Mouse (Mus musculus): ENCODE measurements around the gene Scfd2.

DNA sequence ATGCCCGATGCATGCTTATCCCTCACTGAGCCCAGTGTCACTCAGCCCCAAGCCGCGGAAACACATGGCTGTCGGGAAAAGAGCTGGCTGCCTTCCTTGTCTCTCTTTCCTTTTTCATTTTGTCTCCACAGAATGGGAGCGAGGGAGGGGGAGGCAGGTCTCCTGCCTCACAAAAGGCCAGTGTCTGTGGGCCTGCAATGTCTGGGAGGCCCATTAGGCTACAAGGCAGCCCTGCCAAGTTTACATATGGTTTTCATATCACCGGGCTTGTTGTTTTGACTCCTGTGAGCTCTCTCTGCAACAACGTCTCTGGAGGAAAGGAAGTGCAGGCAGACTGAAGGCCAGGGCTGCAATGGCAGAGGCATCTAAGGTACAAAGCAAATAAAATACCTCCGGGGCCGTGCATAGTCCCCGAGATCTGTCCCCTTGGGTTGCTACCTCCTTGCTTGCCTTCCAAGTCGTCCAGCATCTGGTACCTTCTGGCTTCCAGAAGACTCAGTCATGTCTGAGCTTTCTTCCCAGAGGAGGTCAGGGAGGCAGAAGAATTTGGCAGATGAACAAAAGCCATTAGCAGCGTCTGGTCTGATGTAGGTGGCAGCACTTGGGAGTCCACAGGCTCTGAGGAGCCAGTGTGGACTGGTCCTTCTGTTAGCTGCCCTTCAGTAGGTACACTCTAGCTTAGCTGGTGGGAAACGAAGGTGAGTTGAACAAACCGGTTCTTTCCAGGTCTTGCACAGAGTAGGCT lies 355.9 kb downstream of the Scfd2 start:
- no peak for TF ChIP-seq CTCF (IDR thresholded peaks at IDR 0.05; ENCODE audit: low read depth)
- no peak for TF ChIP-seq EP300 (IDR thresholded peaks at IDR 0.05; ENCODE audit: low read depth)
